Comparison of ENCODE assay signal across 22 mouse cellular contexts in genomic region chr12:53664084-53664483, GRCm38 (mm10).
A peak's percentile ranks its signal among the peaks of the same experiment; 100 is the strongest.
DNase-seq lines count a peak whose midpoint lies in the region; ATAC-seq and TF ChIP-seq lines count a peak whose summit lies in the region.
"Had no signal": no experiment of that assay in that cellular context is flagged by ENCODE, and none has a peak within 500 bp of the region (broad histone marks: within the 10 kb centered on the region; RNA-seq: fewer than 3 reads in every experiment).

No protein-coding gene starts in this region.

- H3K4me1 ChIP-seq in hindbrain, embryonic 11.5 days (replicated peaks; ENCODE audit: control insufficient read depth, insufficient read depth, low read length) = no peaks in the 10 kb centered on the region
- H3K4me1 ChIP-seq in hindbrain, postnatal 0 days (ENCODE audit: insufficient read depth, low read length) = no peaks in the 10 kb centered on the region
- peaks cover 10% of the 10 kb centered on the region for H3K4me1 ChIP-seq in limb, embryonic 13.5 days

- DNase-seq in hindbrain, embryonic 11.5 days (ENCODE audit: low spot score) = peak; percentile 57
- no peak for DNase-seq in hindbrain, postnatal 0 days (ENCODE audit: low spot score)
- DNase-seq in retina, postnatal 1 day = peak; percentile 6
- DNase-seq in retina, embryonic 14.5 days (ENCODE audit: low spot score) = no peak
- no peak for DNase-seq in layer of hippocampus, adult 9-10 months (ENCODE audit: low spot score)
- no peak for DNase-seq in right cerebral cortex, postnatal 14 days
- DNase-seq: adrenal gland, postnatal 36 days; cerebellum, adult 8-10 months; gastrocnemius, postnatal 10 days; kidney, adult 11 months; kidney, postnatal 14 days; lung, adult 18-20 months; lung, postnatal 4 days; right cerebral cortex, adult 18-20 months; thymus, adult 18-20 months had no signal

- TF ChIP-seq CTCF in hindbrain, postnatal 0 days (IDR thresholded peaks at IDR 0.05; ENCODE audit: low read depth) = no peak

- H3K27ac ChIP-seq in hindbrain, embryonic 11.5 days (ENCODE audit: low read depth, low read length) = no peak overlapping the region
- H3K27ac ChIP-seq in hindbrain, postnatal 0 days = no peak overlapping the region
- no peak overlapping the region for H3K27ac ChIP-seq in limb, embryonic 13.5 days
- H3K27ac ChIP-seq: hindbrain, embryonic 15.5 days; midbrain, embryonic 15.5 days had no signal

- 48% methylated on average over 5 of the region's 5 CpGs for WGBS in hindbrain, embryonic 11.5 days
- WGBS in hindbrain, postnatal 0 days = 25% methylated on average over 5 of the region's 5 CpGs
- 12% methylated on average over 5 of the region's 5 CpGs for WGBS in limb, embryonic 13.5 days

- H3K36me3 ChIP-seq in hindbrain, embryonic 11.5 days (ENCODE audit: control insufficient read depth, insufficient read depth, low read length) = no peaks in the 10 kb centered on the region
- H3K36me3 ChIP-seq in hindbrain, postnatal 0 days (ENCODE audit: insufficient read depth, low read length) = no peaks in the 10 kb centered on the region
- H3K36me3 ChIP-seq in limb, embryonic 13.5 days = no peaks in the 10 kb centered on the region
- H3K36me3 ChIP-seq: hindbrain, embryonic 15.5 days; midbrain, embryonic 15.5 days had no signal

- H3K27me3 ChIP-seq in hindbrain, embryonic 11.5 days (ENCODE audit: control insufficient read depth, insufficient read depth, low read length) = no peaks in the 10 kb centered on the region
- H3K27me3 ChIP-seq in hindbrain, postnatal 0 days (ENCODE audit: insufficient read depth, low read length) = no peaks in the 10 kb centered on the region
- H3K27me3 ChIP-seq in limb, embryonic 13.5 days = no peaks in the 10 kb centered on the region
- H3K27me3 ChIP-seq: hindbrain, embryonic 15.5 days; midbrain, embryonic 15.5 days; Patski had no signal

- H3K4me3 ChIP-seq in hindbrain, embryonic 11.5 days (ENCODE audit: low read depth, low read length) = no peak overlapping the region
- no peak overlapping the region for H3K4me3 ChIP-seq in hindbrain, postnatal 0 days (ENCODE audit: low read length)
- H3K4me3 ChIP-seq in limb, embryonic 13.5 days = no peak overlapping the region
- H3K4me3 ChIP-seq: erythroblast, embryonic 14.5 days; hindbrain, embryonic 15.5 days; midbrain, embryonic 15.5 days had no signal

- H3K9me3 ChIP-seq in hindbrain, embryonic 11.5 days (ENCODE audit: control insufficient read depth, low read length) = no peaks in the 10 kb centered on the region
- no peaks in the 10 kb centered on the region for H3K9me3 ChIP-seq in hindbrain, postnatal 0 days (ENCODE audit: low read length)
- no peaks in the 10 kb centered on the region for H3K9me3 ChIP-seq in limb, embryonic 13.5 days
- H3K9me3 ChIP-seq: hindbrain, embryonic 15.5 days; midbrain, embryonic 15.5 days had no signal

- no peak overlapping the region for H3K4me2 ChIP-seq in hindbrain, embryonic 11.5 days (replicated peaks; ENCODE audit: low read depth, low read length)
- H3K4me2 ChIP-seq in hindbrain, postnatal 0 days (ENCODE audit: low read depth, low read length) = no peak overlapping the region
- peak overlapping the region; percentile 9 for H3K4me2 ChIP-seq in limb, embryonic 13.5 days (replicated peaks)
- H3K4me2 ChIP-seq: hindbrain, embryonic 15.5 days; midbrain, embryonic 15.5 days had no signal

- ATAC-seq in hindbrain, embryonic 11.5 days (ENCODE audit: low FRiP score) = peak; percentile 79
- no peak for ATAC-seq in hindbrain, postnatal 0 days
- ATAC-seq in limb, embryonic 13.5 days (ENCODE audit: low FRiP score, low read depth) = peak; percentile 69
- ATAC-seq: activated CD4-positive, CD25-positive, alpha-beta regulatory T cell, adult 4 months; forebrain, embryonic 16.5 days; midbrain, embryonic 15.5 days; Patski had no signal

- no peak overlapping the region for H3K9ac ChIP-seq in hindbrain, embryonic 11.5 days (ENCODE audit: low read depth, low read length)
- no peak overlapping the region for H3K9ac ChIP-seq in hindbrain, postnatal 0 days (replicated peaks; ENCODE audit: low read length)
- H3K9ac ChIP-seq in limb, embryonic 13.5 days = no peak overlapping the region
- H3K9ac ChIP-seq: hindbrain, embryonic 15.5 days; midbrain, embryonic 15.5 days had no signal

Comparison
In these comparisons a context has a peak if more than half of its experiments do, and no peak if none do; other contexts are left out.
1. DNase-seq: peak in hindbrain, embryonic 11.5 days (single experiment) and retina, postnatal 1 day (single experiment); none in hindbrain, postnatal 0 days (single experiment), retina, embryonic 14.5 days (single experiment), layer of hippocampus, adult 9-10 months (single experiment) and right cerebral cortex, postnatal 14 days (single experiment).